Mouse (Mus musculus) heart, embryonic 14.5 days (tissue): ENCODE data around the gene Arhgef3. TPM values are rescaled to one million over a fixed set of nuclear protein-coding genes. Genes with fewer than 3 reads are reported as not detected.

Experiments used
- ATAC-seq: fragments of 200-750 bp; cut with Nextera tagmentation; 2 replicates; pipeline ENCODE4 v1.8.0; 2017; ENCODE audit warnings: low read depth, moderate TSS enrichment; ENCODE audit not compliant: insufficient number of reproducible peaks, insufficient read depth, low FRiP score
- H3K27ac ChIP-seq, 2 experiments: fragments of 200-500 bp in 1 of 2; fragments of 300-500 bp in 1 of 2; sonication (generic) in 1 of 2; replicated peaks in 1 of 2; 2 replicates each; pipeline ENCODE4 v1.5.1; 2012 to 2014; ENCODE audit warnings: low read depth in 2 of 2, low read length in 2 of 2, control low read depth in 1 of 2, mild to moderate bottlenecking in 1 of 2, mixed read lengths in 1 of 2; ENCODE audit not compliant: control insufficient read depth in 1 of 2, insufficient read depth in 1 of 2
- H3K27me3 ChIP-seq: fragments of 300-500 bp; sonication (generic); 2 replicates; pipeline ENCODE4 v1.6.1; 2014; ENCODE audit warnings: mild to moderate bottlenecking, low read length, control low read depth; ENCODE audit not compliant: control insufficient read depth, insufficient read depth
- H3K36me3 ChIP-seq: fragments of 300-500 bp; sonication (generic); 2 replicates; pipeline ENCODE4 v1.6.1; 2014; ENCODE audit warnings: mild to moderate bottlenecking, control low read depth, low read length, mixed read lengths; ENCODE audit not compliant: control insufficient read depth, insufficient read depth
- H3K4me1 ChIP-seq, 2 experiments: fragments of 200-500 bp in 1 of 2; fragments of 300-500 bp in 1 of 2; sonication (generic) in 1 of 2; 2 replicates each; pipeline ENCODE4 v1.6.1; 2012 to 2014; ENCODE audit warnings: low read length in 2 of 2, control low read depth in 1 of 2, mixed read lengths in 1 of 2; ENCODE audit not compliant: control insufficient read depth in 2 of 2, insufficient read depth in 2 of 2
- H3K4me2 ChIP-seq: fragments of 300-500 bp; sonication (generic); 2 replicates; pipeline ENCODE4 v1.6.1; 2014; ENCODE audit warnings: mild to moderate bottlenecking, low read length
- H3K4me3 ChIP-seq, 2 experiments: fragments of 200-500 bp in 1 of 2; fragments of 300-500 bp in 1 of 2; sonication (generic) in 1 of 2; 2 replicates each; pipeline ENCODE4 v1.5.1; 2012 to 2014; ENCODE audit warnings: low read length in 2 of 2, mild to moderate bottlenecking in 2 of 2, control low read depth in 1 of 2, low read depth in 1 of 2, moderate library complexity in 1 of 2; ENCODE audit not compliant: control insufficient read depth in 1 of 2, insufficient read depth in 1 of 2
- H3K9ac ChIP-seq: fragments of 300-500 bp; sonication (generic); 2 replicates; pipeline ENCODE4 v1.6.1; 2014; ENCODE audit warnings: mild to moderate bottlenecking, low read length
- H3K9me3 ChIP-seq: fragments of 300-500 bp; sonication (generic); 2 replicates; pipeline ENCODE4 v1.6.1; 2016; ENCODE audit warnings: low read length, control low read depth; ENCODE audit not compliant: control insufficient read depth
- WGBS: fragments of 180-500 bp; shearing (Covaris S2); extraction: QIAGEN DNeasy Blood & Tissue Kit; methylation state at CpG from one replicate; pipeline ENCODE4 v1.1.7; 2014; 5-methylcytosine and 5-hydroxymethylcytosine counted together
- polyA plus RNA-seq: library from polyadenylated mRNA; unstranded; fragments of >200 nt; fragmentation: Nextera tagmentation; extraction: Ambion mirVana; gene quantifications from 2 replicates; pipeline ENCODE4 v1.2.1, GENCODE M21; 2014

Arhgef3 gene
- polyA plus RNA-seq, 1 experiment from 2014 or later: 15.4 TPM

- 89% methylated on average over 9 of the region's 9 CpGs for whole genome bisulfite sequencing
- H3K9me3 ChIP-seq: 0 out of 2 replicates have a peak, but pooled peaks cover 3% of the 10 kb centered on the region
- H3K27me3 ChIP-seq: no peaks in the 10 kb centered on the region
- H3K27ac ChIP-seq: no peak overlapping the region
- no peak overlapping the region for H3K9ac ChIP-seq
- H3K4me1 ChIP-seq: peaks cover 4 to 12% of the 10 kb centered on the region in 2 experiments; a peak in 3 of 4 replicates
- no peaks in the 10 kb centered on the region for H3K36me3 ChIP-seq
- H3K4me2 ChIP-seq: no peak overlapping the region
- no peak overlapping the region for H3K4me3 ChIP-seq
- no peak for ATAC-seq
These were observed 24.2 kb downstream of the Arhgef3 start for GRCm38 (mm10) chr14:27138891-27139290.

GRCm38 (mm10) chr14:27139968-27140367 lies 25.3 kb downstream of the Arhgef3 start:
- no peaks in the 10 kb centered on the region for H3K36me3 ChIP-seq
- H3K4me1 ChIP-seq: peaks cover 7 to 19% of the 10 kb centered on the region in 2 experiments
- H3K4me3 ChIP-seq: no peak overlapping the region
- H3K4me2 ChIP-seq: no peak overlapping the region
- H3K9me3 ChIP-seq: 0 out of 2 replicates have a peak, but pooled peaks cover 2% of the 10 kb centered on the region
- H3K27me3 ChIP-seq: no peaks in the 10 kb centered on the region
- WGBS: 90% methylated on average over 3 of the region's 3 CpGs
- ATAC-seq: no peak
- H3K9ac ChIP-seq: no peak overlapping the region
- H3K27ac ChIP-seq: no peak overlapping the region

GRCm38 (mm10) chr14:27141486-27141885 lies 26.8 kb downstream of the Arhgef3 start:
- Histone ChIP-seq H3K36me3 (no peaks in the 10 kb centered on the region), H3K4me1 (peaks cover 15 to 27% of the 10 kb centered on the region in 2 experiments), H3K27me3 (no peaks in the 10 kb centered on the region), H3K9me3 (no peaks in the 10 kb centered on the region), H3K4me3 (no peak overlapping the region), H3K27ac (no peak overlapping the region), H3K4me2 (no peak overlapping the region), H3K9ac (peak overlapping the region; percentile 5; the same call in 1 of the 2 replicates)
- 24% methylated on average over 3 of the region's 3 CpGs for WGBS
- no peak for ATAC-seq

- H3K4me3 ChIP-seq: no peak overlapping the region
- H3K9me3 ChIP-seq: no peaks in the 10 kb centered on the region
- no peak overlapping the region for H3K27ac ChIP-seq
- ATAC-seq: no peak
- 84% methylated on average over 5 of the region's 5 CpGs for WGBS
- H3K4me1 ChIP-seq: peaks cover 22 to 35% of the 10 kb centered on the region in 2 experiments
- H3K4me2 ChIP-seq: no peak overlapping the region
- no peaks in the 10 kb centered on the region for H3K36me3 ChIP-seq
- H3K27me3 ChIP-seq: no peaks in the 10 kb centered on the region
- H3K9ac ChIP-seq: no peak overlapping the region
These were observed 28.0 kb downstream of the Arhgef3 start for GRCm38 (mm10) chr14:27142680-27143079.

GRCm38 (mm10) chr14:27145171-27146045 lies 30.7 kb downstream of the Arhgef3 start:
- Histone ChIP-seq H3K9ac (peak overlapping the region; percentile 34; the same call in 1 of the 2 replicates), H3K27ac (peak overlapping the region; percentile 1 to 73; a peak in 3 of 4 replicates), H3K27me3 (no peaks in the 10 kb centered on the region), H3K4me1 (peaks cover 33 to 50% of the 10 kb centered on the region in 2 experiments), H3K4me2 (no peak overlapping the region), H3K36me3 (no peaks in the 10 kb centered on the region), H3K4me3 (no peak overlapping the region), H3K9me3 (no peaks in the 10 kb centered on the region)
- WGBS: 45% methylated on average over 8 of the region's 8 CpGs
- no peak for ATAC-seq

- Histone ChIP-seq H3K4me3 (no peak overlapping the region), H3K4me1 (peaks cover 41 to 61% of the 10 kb centered on the region in 2 experiments), H3K9me3 (no peaks in the 10 kb centered on the region), H3K27me3 (no peaks in the 10 kb centered on the region), H3K4me2 (no peak overlapping the region), H3K27ac (peak overlapping the region in 1 of 2 experiments; percentile 43; a peak in 1 of 4 replicates), H3K36me3 (no peaks in the 10 kb centered on the region), H3K9ac (no peak overlapping the region)
- ATAC-seq: no peak
- WGBS: 35% methylated on average over 7 of the region's 7 CpGs
These were observed 33.0 kb downstream of the Arhgef3 start for GRCm38 (mm10) chr14:27147726-27148125.

GRCm38 (mm10) chr14:27149401-27149800 lies 34.7 kb downstream of the Arhgef3 start:
- Histone ChIP-seq H3K4me3 (no peak overlapping the region), H3K9ac (no peak overlapping the region), H3K36me3 (no peaks in the 10 kb centered on the region), H3K9me3 (no peaks in the 10 kb centered on the region), H3K27me3 (no peaks in the 10 kb centered on the region), H3K4me2 (no peak overlapping the region), H3K4me1 (peaks cover 44 to 58% of the 10 kb centered on the region in 2 experiments), H3K27ac (peak overlapping the region in 1 of 2 experiments; percentile 68; a peak in 1 of 4 replicates)
- WGBS: 82% methylated on average over 5 of the region's 5 CpGs
- no peak for ATAC-seq
